Mouse (Mus musculus) spleen, adult 10 weeks (tissue): ENCODE results near the gene Nus1. TPM values are rescaled to one million over a fixed set of nuclear protein-coding genes. Genes with fewer than 3 reads are reported as not detected.

ENCODE experiments used
- polyA plus RNA-seq: library from polyadenylated mRNA; stranded (reverse); fragments of 350-450 nt; fragmentation: Illumina TruSeq; extraction: RNeasy Lipid Tissue Mini Kit (QIAGEN cat#74804); gene quantifications from one replicate; pipeline ENCODE4 v1.2.3, GENCODE M21; 2015; ENCODE audit warnings: low replicate concordance; ENCODE audit not compliant: insufficient read depth

Nus1 gene
- 44.8 TPM for polyA plus RNA-seq

GRCm38 (mm10) chr10:52417299-52417997 is at the start of gene Nus1:
TSS of gene Nus1 (plus strand) at chr10:52417547.

DNA sequence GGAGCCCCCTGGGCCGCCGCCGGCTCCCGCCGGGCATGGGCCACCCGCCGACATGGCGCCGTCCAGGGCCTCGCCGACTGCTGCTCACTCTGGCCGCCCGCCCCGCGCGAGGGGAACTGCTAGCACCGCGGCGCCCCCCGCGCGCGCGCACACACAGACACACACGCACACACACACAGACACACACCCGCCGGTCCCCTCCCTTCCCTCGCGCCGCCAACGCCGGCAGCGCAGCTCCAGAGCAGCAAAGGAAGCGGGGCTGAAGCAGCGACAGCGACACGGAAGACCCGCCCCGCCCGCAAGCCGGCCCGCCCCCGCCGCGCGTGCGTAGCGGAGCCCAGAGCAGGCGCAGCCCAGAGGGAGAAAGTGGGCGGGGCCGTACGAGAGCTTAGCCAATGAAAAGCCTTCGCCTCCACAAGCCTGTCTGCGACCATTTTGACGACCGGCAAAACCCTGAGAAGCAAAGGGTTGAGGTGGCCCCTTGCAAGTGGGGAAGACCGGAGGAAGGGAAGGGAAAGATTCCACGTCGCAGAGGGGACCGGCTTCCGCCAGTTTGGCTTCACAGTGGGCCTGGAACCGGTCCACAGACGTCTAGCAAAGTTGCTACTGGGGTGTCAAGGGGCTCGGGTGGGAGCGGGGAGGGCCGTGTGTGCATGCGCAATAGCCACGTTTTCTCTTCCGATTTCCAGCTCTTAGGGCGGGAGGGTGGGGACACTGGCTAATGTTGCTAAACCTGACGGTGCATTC is 35.3 kb upstream of the Nus1 start, which contains the start of gene Gopc:
Gene Gopc (minus strand): TSS at position 280 of the 747 bp plus-strand sequence.

GRCm38 (mm10) chr10:52388922-52389430 is 28.4 kb upstream of the Nus1 start, which contains the start of gene Nepn:
TSS of gene Nepn (plus strand) at chr10:52388972.

Other genes starting within 250 kb of the Nus1 start
- gene Ros1, start 222.3 kb upstream of the Nus1 start, polyA plus RNA-seq = not detected
- gene Dcbld1, start 183.9 kb upstream of the Nus1 start, polyA plus RNA-seq = 3.2 TPM
- gene Gm26741, start 58.8 kb upstream of the Nus1 start, polyA plus RNA-seq = not detected
- 45.8 TPM for gene Gopc, start 35.4 kb upstream of the Nus1 start, polyA plus RNA-seq
- gene Nepn, start 28.6 kb upstream of the Nus1 start, polyA plus RNA-seq = not detected